Mouse (Mus musculus): ENCODE results near the gene Aak1. TPM values are rescaled to one million over a fixed set of nuclear protein-coding genes. Genes with fewer than 3 reads are reported as not detected.
A peak's percentile ranks its signal among the peaks of the same experiment; 100 is the strongest.

The Aak1 gene
- total and polyA plus RNA-seq, 3 experiments: 2.8 to 21.0 (median 7.1) TPM

GRCm38 (mm10) chr6:87040971-87041370 lies 191.7 kb downstream of the Aak1 start:
- Histone ChIP-seq H3K27ac (ENCODE audit: insufficient read depth, low read depth) (no peak overlapping the region), H3K36me3 (replicated peaks in 1 of 2; ENCODE audit: control insufficient read depth in 1 of 2, insufficient read depth in 1 of 2, low read length in 1 of 2) (peaks cover 0 to 2% of the 10 kb centered on the region in 2 experiments), H3K4me2 (ENCODE audit: insufficient read depth, low read depth, poor library complexity, severe bottlenecking) (no peak overlapping the region), H3K27me3 (replicated peaks) (no peaks in the 10 kb centered on the region), H3K79me2 (replicated peaks; ENCODE audit: control insufficient read depth, extremely low read depth, insufficient read depth, poor library complexity, severe bottlenecking) (peaks cover 22% of the 10 kb centered on the region), H3K9me3 (replicated peaks; ENCODE audit: low read length) (peaks cover 6% of the 10 kb centered on the region), H3K4me3 (replicated peaks in 1 of 3; ENCODE audit: low read depth in 2 of 3, low read length in 2 of 3, poor library complexity in 1 of 3) (no peak overlapping the region), H3K4me1 (ENCODE audit: control insufficient read depth in 1 of 2, insufficient read depth in 2 of 2) (peaks cover 4 to 46% of the 10 kb centered on the region in 2 experiments; a peak in 3 of 4 replicates), H3K9ac (ENCODE audit: insufficient read depth, low read depth) (no peak overlapping the region)
- TF ChIP-seq JUN (IDR thresholded peaks at IDR 0.05; ENCODE audit: insufficient read depth, low read depth, low read length): no peak
- no peak for TF ChIP-seq ETS1 (conservative IDR thresholded peaks at IDR 0.05; ENCODE audit: low read depth, low read length)
- TF ChIP-seq JUND (conservative IDR thresholded peaks at IDR 0.05; ENCODE audit: low read depth, low read length): no peak
- TF ChIP-seq KAT2A (IDR thresholded peaks at IDR 0.05; ENCODE audit: insufficient replicate concordance, low read length): no peak
- DNase-seq (ENCODE audit: extremely low read depth): no peak
- in situ Hi-C loops (cut with MboI; ENCODE audit: low pct_ligation_motif_present, low pct_unique_long_range_greater_than_20kb, low sequenced_read_pairs): no loop called here
- dilution Hi-C loops (cut with MboI; ENCODE audit: extremely low pct_ligation_motif_present, extremely low pct_unique_long_range_greater_than_20kb, low sequenced_read_pairs): no loop called here

GRCm38 (mm10) chr6:87041431-87041830 lies 192.1 kb downstream of the Aak1 start:
- H3K4me2 ChIP-seq (ENCODE audit: insufficient read depth, low read depth, poor library complexity, severe bottlenecking): peak overlapping the region; percentile 68; the same call in 1 of the 2 replicates
- peaks cover 22% of the 10 kb centered on the region for H3K79me2 ChIP-seq (replicated peaks; ENCODE audit: control insufficient read depth, extremely low read depth, insufficient read depth, poor library complexity, severe bottlenecking)
- peaks cover 0 to 4% of the 10 kb centered on the region in 2 experiments for H3K36me3 ChIP-seq (replicated peaks in 1 of 2; ENCODE audit: control insufficient read depth in 1 of 2, insufficient read depth in 1 of 2, low read length in 1 of 2)
- H3K9me3 ChIP-seq (replicated peaks; ENCODE audit: low read length): peaks cover 6% of the 10 kb centered on the region
- TF ChIP-seq CHD2 (IDR thresholded peaks at IDR 0.05; ENCODE audit: low read length) (no peak), JUN (IDR thresholded peaks at IDR 0.05; ENCODE audit: insufficient read depth, low read depth, low read length) (no peak), RCOR1 (conservative IDR thresholded peaks at IDR 0.05; ENCODE audit: low read depth, low read length) (no peak)
- DNase-seq (ENCODE audit: extremely low read depth): no peak
- in situ Hi-C loops (cut with MboI; ENCODE audit: low pct_ligation_motif_present, low pct_unique_long_range_greater_than_20kb, low sequenced_read_pairs) (no loop called here), dilution Hi-C loops (cut with MboI; ENCODE audit: extremely low pct_ligation_motif_present, extremely low pct_unique_long_range_greater_than_20kb, low sequenced_read_pairs) (no loop called here)
- no peak overlapping the region for H3K4me3 ChIP-seq (replicated peaks in 1 of 3; ENCODE audit: low read depth in 2 of 3, low read length in 2 of 3, poor library complexity in 1 of 3)
- H3K4me1 ChIP-seq (ENCODE audit: control insufficient read depth in 1 of 2, insufficient read depth in 2 of 2): peaks cover 4 to 50% of the 10 kb centered on the region in 2 experiments; a peak in 3 of 4 replicates
- no peaks in the 10 kb centered on the region for H3K27me3 ChIP-seq (replicated peaks)
- H3K9ac ChIP-seq (ENCODE audit: insufficient read depth, low read depth): no peak overlapping the region
- no peak overlapping the region for H3K27ac ChIP-seq (ENCODE audit: insufficient read depth, low read depth)

GRCm38 (mm10) chr6:87042004-87042336 lies 192.7 kb downstream of the Aak1 start:
- in situ Hi-C loops (cut with MboI; ENCODE audit: low pct_ligation_motif_present, low pct_unique_long_range_greater_than_20kb, low sequenced_read_pairs) (no loop called here), dilution Hi-C loops (cut with MboI; ENCODE audit: extremely low pct_ligation_motif_present, extremely low pct_unique_long_range_greater_than_20kb, low sequenced_read_pairs) (no loop called here)
- Histone ChIP-seq H3K27ac (ENCODE audit: insufficient read depth, low read depth) (peak overlapping the region; percentile 93), H3K4me2 (ENCODE audit: insufficient read depth, low read depth, poor library complexity, severe bottlenecking) (peak overlapping the region; percentile 68), H3K4me1 (ENCODE audit: control insufficient read depth in 1 of 2, insufficient read depth in 2 of 2) (peaks cover 4 to 50% of the 10 kb centered on the region in 2 experiments; a peak in 3 of 4 replicates), H3K36me3 (replicated peaks in 1 of 2; ENCODE audit: control insufficient read depth in 1 of 2, insufficient read depth in 1 of 2, low read length in 1 of 2) (peaks cover 0 to 4% of the 10 kb centered on the region in 2 experiments), H3K9me3 (replicated peaks; ENCODE audit: low read length) (peaks cover 2% of the 10 kb centered on the region), H3K4me3 (replicated peaks in 1 of 3; ENCODE audit: low read depth in 2 of 3, low read length in 2 of 3, poor library complexity in 1 of 3) (peak overlapping the region; percentile 81 to 99 (median 95)), H3K27me3 (replicated peaks) (no peaks in the 10 kb centered on the region), H3K9ac (ENCODE audit: insufficient read depth, low read depth) (peak overlapping the region; percentile 47), H3K79me2 (replicated peaks; ENCODE audit: control insufficient read depth, extremely low read depth, insufficient read depth, poor library complexity, severe bottlenecking) (peaks cover 22% of the 10 kb centered on the region)
- DNase-seq (ENCODE audit: extremely low read depth): no peak
- peak; percentile 72 for TF ChIP-seq NRF1 (IDR thresholded peaks at IDR 0.05; ENCODE audit: low read depth, low read length)
- TF ChIP-seq RAD21 (IDR thresholded peaks at IDR 0.05; ENCODE audit: low read depth, low read length): no peak
- TF ChIP-seq MYC (IDR thresholded peaks at IDR 0.05; ENCODE audit: low read depth, low read length): 0 out of 2 replicates have a peak, but pooled peaks have one; percentile 44
